Mouse (Mus musculus) frontal cortex, postnatal 14 days (tissue): ENCODE measurements around the gene Lbhd2.

Experiments used
- DNase-seq, 2 experiments: peaks; one replicate each; pipeline ENCODE4 v3.0.0; 2022; ENCODE audit warnings: low spot score in 2 of 2

Lbhd2 gene

DNA sequence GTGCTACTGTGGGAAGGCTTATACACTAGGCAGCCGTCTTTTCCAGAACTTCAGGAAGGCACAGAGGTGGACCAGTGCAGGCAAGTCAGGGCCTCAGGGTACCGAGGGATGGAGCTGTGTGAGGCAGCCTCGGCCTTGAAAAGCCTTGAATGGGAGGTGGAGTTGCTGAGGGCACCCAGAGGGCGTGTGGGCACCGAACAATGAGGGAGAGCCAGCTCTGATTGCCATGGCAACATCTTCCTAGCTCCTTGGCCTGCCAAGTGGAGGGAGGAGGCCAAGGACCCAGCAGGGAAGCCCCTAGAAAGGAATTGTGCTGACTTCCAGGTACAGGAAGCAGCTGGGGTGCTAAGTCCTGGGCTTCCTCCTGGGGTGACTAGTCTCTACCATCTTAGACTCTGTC is 3.0 kb downstream of the Lbhd2 start:
- no peak for DNase-seq

GRCm38 (mm10) chr12:111411631-111412355 is 5.2 kb downstream of the Lbhd2 start:
- no peak for DNase-seq

GRCm38 (mm10) chr12:111412581-111413284 is 6.1 kb downstream of the Lbhd2 start:
- DNase-seq = no peak

GRCm38 (mm10) chr12:111413300-111413699 is 6.7 kb downstream of the Lbhd2 start:
- DNase-seq = peak; percentile 70 to 82

DNA sequence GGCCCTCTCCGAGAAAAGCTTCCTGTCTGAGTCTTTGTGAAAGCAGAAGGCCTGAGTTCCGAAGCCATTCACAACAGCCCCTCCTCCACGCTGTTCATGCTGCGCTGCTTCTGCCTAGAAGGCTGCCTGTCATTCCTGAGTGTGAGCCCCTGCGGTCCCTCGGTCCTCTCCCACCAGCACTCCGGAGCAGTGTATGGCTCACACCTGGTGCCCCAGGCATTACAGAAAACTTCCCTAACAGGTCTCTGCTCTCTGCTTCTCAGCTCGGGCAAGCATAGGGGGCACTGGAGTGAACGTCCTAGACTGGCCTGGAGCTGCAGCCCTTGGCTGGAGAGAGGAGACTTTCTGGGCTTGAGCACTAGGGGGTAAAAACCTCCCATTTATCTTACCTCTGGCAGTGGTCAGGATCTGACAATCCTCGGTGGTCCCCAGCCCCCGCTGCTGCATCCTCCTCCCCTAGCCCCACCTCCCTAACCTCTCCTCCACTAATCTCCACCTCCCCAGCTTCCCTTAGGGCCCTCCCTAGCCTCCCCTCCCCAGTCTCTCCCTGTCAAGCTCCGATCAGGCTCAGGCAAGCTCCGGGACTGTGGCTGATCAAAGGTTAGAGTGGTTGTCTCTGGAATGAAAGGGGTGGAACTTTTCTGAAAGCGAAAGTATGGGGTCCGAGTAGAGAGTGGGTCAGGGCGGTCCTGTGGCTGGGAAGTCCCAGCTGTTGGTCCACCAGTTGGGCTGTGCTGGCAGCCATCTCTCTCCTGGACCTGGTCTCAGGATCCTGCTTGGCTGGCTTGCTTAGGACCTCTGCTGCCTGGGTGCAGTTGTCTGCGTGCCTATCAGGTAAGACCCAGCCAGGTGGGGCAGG is 10.5 kb downstream of the Lbhd2 start, which contains the start of gene Exoc3l4:
Exoc3l4 (plus strand) TSS at position 97 of the 859 bp plus-strand sequence.
- no peak for DNase-seq

DNA sequence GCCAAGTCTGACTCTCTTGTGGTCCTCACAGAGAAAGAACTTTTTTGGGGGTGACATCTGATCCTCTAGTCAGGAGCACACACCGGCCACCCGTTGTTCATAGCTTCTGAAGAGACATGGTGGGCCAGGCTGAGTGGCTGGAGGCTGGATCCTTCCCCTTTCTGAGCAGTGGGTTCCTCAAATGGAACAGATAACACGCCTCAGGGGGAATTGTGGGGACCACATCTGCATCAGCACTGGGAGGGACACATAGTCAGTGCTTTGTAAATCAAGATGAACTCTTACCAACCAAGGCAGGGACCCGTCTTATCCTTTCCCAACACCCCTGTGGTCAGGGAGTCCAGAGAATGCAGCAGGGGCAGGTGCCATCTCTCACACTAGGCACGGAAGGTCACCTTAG is 13.3 kb downstream of the Lbhd2 start:
- DNase-seq = no peak

DNA sequence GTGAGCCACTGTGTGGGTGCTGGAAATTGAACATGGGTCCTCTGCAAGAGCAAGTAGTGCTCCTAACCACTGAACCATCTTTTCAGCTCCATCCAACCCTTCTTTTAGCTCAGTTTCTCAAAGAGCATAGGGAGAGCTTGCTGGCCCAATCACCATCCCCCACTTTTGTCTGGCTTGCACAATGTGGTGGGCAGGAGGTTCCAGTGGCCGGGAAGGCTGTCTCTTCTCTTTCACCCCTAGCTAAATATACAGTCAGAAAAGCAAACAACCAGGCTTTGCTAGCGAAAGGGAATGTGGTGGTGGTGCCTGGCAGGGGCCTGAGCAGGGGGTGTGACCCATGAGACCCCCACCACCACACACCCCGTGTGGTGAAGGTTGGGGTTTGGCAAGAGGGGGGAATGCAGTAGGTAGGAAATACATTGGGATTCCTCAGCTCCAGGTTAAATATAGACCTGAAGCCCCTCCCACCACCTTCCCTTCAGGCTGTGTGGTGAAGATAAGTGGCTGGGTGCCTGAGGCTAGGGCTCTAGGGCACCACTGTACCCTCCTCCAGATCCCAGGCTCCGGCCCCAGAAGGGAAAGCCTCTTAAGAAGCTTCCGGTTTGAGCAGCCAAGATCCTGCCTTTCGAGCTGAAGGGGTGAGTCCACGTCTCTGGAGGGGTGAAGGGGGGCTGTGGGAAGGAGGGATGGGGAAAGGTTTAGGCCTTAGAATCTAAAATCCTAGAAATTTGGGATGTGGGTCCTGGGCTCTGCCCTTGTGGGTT is 14.5 kb downstream of the Lbhd2 start:
- no peak for DNase-seq

DNA sequence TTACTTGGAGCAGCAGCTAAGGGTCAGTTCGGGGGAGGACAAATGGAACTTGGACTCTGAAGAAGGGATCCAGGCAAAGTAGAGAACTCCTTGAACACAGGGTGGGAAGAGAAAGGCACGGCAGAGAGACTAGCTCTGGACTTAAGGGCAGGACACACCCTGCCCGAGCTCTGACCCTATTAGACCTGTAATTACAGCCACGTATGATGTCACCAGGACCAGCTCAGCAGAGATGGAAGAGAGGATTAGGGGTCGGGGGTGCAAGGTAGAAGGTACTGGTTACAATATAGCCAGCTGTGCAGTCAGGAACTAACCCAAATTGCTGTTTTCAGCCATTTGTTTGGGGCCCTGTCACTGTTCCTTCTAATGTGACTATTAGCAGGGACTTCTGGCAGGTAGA is 16.2 kb downstream of the Lbhd2 start:
- DNase-seq = no peak

- DNase-seq = no peak
These were observed 17.0 kb downstream of the Lbhd2 start for GRCm38 (mm10) chr12:111423570-111424129.

GRCm38 (mm10) chr12:111424547-111424946 is 17.9 kb downstream of the Lbhd2 start:
- no peak for DNase-seq

DNA sequence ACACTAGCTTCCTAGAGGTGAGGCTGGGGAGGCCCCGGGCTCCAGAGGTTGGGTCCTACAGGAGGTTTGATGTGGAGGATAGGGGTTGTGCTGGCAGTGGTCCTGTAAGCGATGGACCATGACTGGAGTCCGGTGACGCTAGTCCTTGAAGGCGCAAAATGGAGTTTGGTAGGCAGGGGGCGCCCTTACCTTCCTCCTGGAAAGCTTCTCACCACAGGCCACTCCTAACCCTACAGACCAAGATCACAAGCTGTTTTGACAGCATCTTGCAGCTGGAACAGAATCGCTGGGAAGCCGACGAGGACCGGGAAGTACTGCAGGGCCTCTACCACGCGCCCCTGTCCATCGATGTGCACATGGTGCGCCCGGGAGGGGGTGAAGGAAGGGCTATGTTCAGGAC is 18.6 kb downstream of the Lbhd2 start:
- DNase-seq = peak; percentile 66 to 81

- peak; percentile 82 to 93 for DNase-seq
These were observed 19.3 kb downstream of the Lbhd2 start for GRCm38 (mm10) chr12:111425789-111426460.

GRCm38 (mm10) chr12:111427438-111428113 is 21.0 kb downstream of the Lbhd2 start:
- DNase-seq = no peak

- DNase-seq = no peak
These were observed 21.8 kb downstream of the Lbhd2 start for GRCm38 (mm10) chr12:111428364-111428763.

- no peak for DNase-seq
These were observed 22.6 kb downstream of the Lbhd2 start for GRCm38 (mm10) chr12:111428961-111429911.

DNA sequence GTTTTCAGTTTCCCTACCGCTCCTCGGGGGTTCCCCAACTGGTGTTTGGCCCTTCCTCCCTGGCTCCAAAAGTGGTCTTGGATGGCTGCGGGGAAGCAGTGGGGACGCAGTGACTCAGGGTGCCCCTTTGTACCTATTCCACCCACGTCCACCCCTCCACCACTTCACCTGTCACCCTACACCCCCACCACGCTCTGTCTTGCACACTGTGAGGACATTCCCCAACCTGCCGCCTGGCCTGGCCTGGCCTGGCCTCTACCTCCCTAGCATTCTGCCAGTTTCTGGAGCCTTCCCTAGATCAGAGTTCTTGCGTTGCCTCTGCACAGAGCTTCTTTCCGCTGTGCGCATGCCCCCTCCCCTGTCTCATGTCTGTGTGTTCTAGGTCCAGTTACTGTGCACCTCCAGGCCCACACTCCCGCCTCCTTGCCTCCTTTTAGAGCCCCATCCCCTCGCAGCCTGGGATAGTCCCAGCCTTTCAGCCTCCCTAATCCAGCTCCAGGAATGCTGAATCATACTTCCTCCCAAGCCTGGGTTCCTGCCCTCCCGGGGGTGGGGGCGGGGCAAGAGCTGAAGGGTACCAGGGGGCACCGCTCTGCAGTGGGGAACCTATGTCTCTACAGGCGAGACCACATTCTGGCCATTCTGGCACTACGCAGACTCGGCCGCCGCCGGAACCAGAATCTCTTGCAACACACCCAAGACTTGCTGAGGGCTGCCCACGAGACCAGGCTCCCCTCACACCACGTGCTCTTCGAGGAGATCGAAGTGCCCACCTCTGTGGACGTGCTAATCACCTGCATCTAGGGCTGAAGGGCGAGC is 23.6 kb downstream of the Lbhd2 start:
- DNase-seq = no peak

- DNase-seq = no peak
These were observed 24.5 kb downstream of the Lbhd2 start for GRCm38 (mm10) chr12:111430868-111431817.
